Mouse (Mus musculus) inflammation-experienced regulatory T-cells (primary cell): ENCODE measurements around the gene Olfr1313. TPM values are rescaled to one million over a fixed set of nuclear protein-coding genes. Genes with fewer than 3 reads are reported as not detected.

Experiments
- polyA plus RNA-seq, 2 experiments: library from polyadenylated mRNA; unstranded; fragments of 100-300 nt; shearing (Covaris generic); gene quantifications; one replicate each; pipeline ENCODE4 v1.2.1; 2017

Gene Olfr1313
- polyA plus RNA-seq, result under 1 TPM in 1 of 2 experiments, not detected in 1; 0.11 TPM

GRCm38 (mm10) chr2:112077743-112078142 lies at the start of gene Olfr1313:
Gene Olfr1313 (minus strand): TSS chr2:112077843.

GRCm38 (mm10) chr2:112115340-112115739 lies 37.7 kb upstream of the Olfr1313 start, which contains the start of gene Olfr1315-ps1:
Gene Olfr1315-ps1 (minus strand): TSS chr2:112115440.

DNA sequence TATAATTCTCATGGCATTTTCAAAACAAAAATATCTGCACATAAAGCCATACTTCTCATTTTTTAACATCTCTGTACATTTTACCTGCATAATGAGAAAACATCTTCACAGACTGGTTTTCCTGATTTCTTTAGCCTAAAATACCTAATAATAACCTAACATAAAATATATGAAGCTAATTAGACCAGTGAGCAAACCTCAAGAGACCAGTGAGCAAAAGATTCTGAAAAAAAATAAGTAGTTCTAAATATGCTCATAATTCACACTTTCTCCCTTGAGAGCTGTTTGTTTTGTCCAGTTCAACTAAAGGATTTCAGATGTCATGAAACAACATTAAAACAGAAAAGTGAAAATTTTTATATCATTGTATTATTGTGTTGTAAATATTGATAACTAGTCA lies 19.0 kb upstream of the Olfr1313 start, which contains the start of gene Olfr1314:
Olfr1314 (minus strand) TSS at position 101 of the 400 bp plus-strand sequence.

DNA sequence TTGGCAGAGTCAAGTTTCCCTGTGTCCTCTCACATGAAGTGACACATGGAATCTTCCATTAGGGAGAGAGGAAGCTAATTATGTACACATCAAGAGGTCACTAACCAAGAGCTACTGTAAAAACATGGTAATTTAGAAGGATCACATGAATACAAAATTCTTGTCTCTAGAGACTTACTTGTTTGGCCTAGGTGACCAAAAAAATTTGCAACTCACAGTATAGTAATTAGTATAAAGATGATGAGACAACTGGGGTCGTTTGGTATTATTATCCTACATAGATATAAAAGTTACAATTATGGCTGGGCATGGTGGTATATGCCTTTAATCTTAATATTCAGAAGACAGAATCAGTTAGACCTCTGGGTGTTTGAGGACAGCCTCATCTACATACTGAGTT lies 27.5 kb downstream of the Olfr1313 start, which contains the start of gene Olfr1312:
Olfr1312 (minus strand) TSS at position 101 of the 400 bp plus-strand sequence.

DNA sequence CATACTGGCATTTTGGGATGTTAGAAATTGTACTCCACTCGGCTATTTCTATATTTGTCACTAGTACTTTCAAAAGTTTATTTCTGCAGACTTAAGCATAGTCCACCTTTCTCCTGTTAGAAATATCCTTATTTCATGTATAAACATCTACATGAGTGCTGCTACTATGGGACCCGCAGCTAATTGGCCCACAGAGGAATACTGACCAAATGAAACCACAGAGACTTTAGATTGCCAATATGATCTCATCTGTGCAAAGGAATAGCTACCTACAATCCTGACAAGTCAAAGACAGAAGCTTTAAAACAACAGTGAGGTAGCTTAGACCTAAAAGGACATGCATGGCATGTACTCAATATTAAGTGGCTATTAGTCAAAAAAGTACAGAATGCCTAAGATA lies 53.3 kb downstream of the Olfr1313 start, which contains the start of gene Olfr1311:
Olfr1311 (minus strand) TSS at position 101 of the 400 bp plus-strand sequence.

Other genes starting within 250 kb of the Olfr1313 start
- not detected for gene Olfr1305, start 200.7 kb downstream of the Olfr1313 start, polyA plus RNA-seq
- under 1 TPM in 1 of 2 experiments, not detected in 1; 0.15 TPM for gene Olfr1306, start 161.6 kb downstream of the Olfr1313 start, polyA plus RNA-seq
- under 1 TPM; 0.12 to 0.43 TPM for gene Olfr1307, start 128.4 kb downstream of the Olfr1313 start, polyA plus RNA-seq
- gene Olfr1308, start 112.9 kb downstream of the Olfr1313 start, polyA plus RNA-seq, result not detected
- gene Olfr1309, start 87.6 kb downstream of the Olfr1313 start, polyA plus RNA-seq, result under 1 TPM in 1 of 2 experiments, not detected in 1; 0.33 TPM
- under 1 TPM in 1 of 2 experiments, not detected in 1; 0.05 TPM for gene Olfr1310, start 65.1 kb downstream of the Olfr1313 start, polyA plus RNA-seq
- gene Olfr1311, start 53.4 kb downstream of the Olfr1313 start, polyA plus RNA-seq, result not detected
- under 1 TPM; 0.10 to 0.22 TPM for gene Olfr1312, start 27.6 kb downstream of the Olfr1313 start, polyA plus RNA-seq
- under 1 TPM in 1 of 2 experiments, not detected in 1; 0.12 TPM for gene Olfr1314, start 18.9 kb upstream of the Olfr1313 start, polyA plus RNA-seq
- not detected for gene Olfr1315-ps1, start 37.6 kb upstream of the Olfr1313 start, polyA plus RNA-seq
- not detected for gene Olfr1316, start 57.1 kb upstream of the Olfr1313 start, polyA plus RNA-seq
- not detected for gene Olfr1317, start 62.5 kb upstream of the Olfr1313 start, polyA plus RNA-seq
- gene Olfr1318, start 76.4 kb upstream of the Olfr1313 start, polyA plus RNA-seq, result not detected
- gene Lpcat4, start 161.6 kb upstream of the Olfr1313 start, polyA plus RNA-seq, result 100 to 1,000 TPM; 109 to 162 TPM
- 1 to 10 TPM in 1 of 2 experiments, under 1 TPM in 1; 0.25 to 2.1 TPM for gene Nutm1, start 181.4 kb upstream of the Olfr1313 start, polyA plus RNA-seq
- gene Nop10, start 184.1 kb upstream of the Olfr1313 start, polyA plus RNA-seq, result 100 to 1,000 TPM; 129 to 166 TPM
- gene Slc12a6, start 188.0 kb upstream of the Olfr1313 start, polyA plus RNA-seq, result 10 to 100 TPM; 69.5 to 78.8 TPM
- gene Gm21985, start 188.5 kb upstream of the Olfr1313 start, polyA plus RNA-seq, result not detected